Mouse (Mus musculus) megakaryocyte, embryonic 14.5 days (primary cell): ENCODE measurements around the gene Cadps2.

Experiments used
- FLI1 ChIP-seq: IDR thresholded peaks from 2 replicates; pipeline ENCODE4 v1.6.1; 2012; ENCODE audit warnings: low read length, inconsistent platforms, mixed read lengths
- GATA1 ChIP-seq: IDR thresholded peaks from 3 replicates; pipeline ENCODE4 v1.6.1; 2012; ENCODE audit warnings: mixed read lengths, low read length, inconsistent platforms, borderline replicate concordance

GRCm38 (mm10) chr6:23260738-23261050, 578.5 kb downstream of the Cadps2 start:
- TF ChIP-seq GATA1 = no peak
- no peak for TF ChIP-seq FLI1
